Mouse (Mus musculus): ENCODE measurements around the gene Ephb1. TPM values are rescaled to one million over a fixed set of nuclear protein-coding genes. Genes with fewer than 3 reads are reported as not detected.

The Ephb1 gene
- polyA plus RNA-seq (2015; fragmentation: Nextera tagmentation; extraction: Ambion mirVana) = 1.4 and 1.8 TPM in 2 replicates

DNA sequence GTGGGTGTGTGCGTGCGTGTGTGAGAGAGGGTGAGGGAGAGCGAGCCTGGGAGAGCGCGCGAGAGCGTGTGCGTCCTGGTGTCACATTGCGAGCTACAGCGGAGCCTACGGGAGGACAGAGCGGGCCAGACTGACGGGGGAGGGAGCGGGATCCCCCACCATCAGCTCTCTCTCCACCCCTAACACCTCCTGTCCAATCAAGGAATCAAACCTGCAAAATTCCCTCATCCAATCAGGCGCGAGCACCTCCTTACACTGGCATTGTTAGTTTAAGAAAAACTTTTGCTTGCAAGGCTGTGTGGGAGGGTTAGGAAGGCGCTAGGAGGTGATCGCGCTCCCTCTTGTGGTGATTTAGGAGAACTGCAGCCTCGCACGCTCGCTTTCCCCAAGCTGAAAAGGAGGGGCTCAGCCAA, at the start of gene Ephb1:
TSS of gene Ephb1 (minus strand) at position 133 of the 413 bp plus-strand sequence.
- WGBS = 1% methylated on average over 22 of the region's 22 CpGs

DNA sequence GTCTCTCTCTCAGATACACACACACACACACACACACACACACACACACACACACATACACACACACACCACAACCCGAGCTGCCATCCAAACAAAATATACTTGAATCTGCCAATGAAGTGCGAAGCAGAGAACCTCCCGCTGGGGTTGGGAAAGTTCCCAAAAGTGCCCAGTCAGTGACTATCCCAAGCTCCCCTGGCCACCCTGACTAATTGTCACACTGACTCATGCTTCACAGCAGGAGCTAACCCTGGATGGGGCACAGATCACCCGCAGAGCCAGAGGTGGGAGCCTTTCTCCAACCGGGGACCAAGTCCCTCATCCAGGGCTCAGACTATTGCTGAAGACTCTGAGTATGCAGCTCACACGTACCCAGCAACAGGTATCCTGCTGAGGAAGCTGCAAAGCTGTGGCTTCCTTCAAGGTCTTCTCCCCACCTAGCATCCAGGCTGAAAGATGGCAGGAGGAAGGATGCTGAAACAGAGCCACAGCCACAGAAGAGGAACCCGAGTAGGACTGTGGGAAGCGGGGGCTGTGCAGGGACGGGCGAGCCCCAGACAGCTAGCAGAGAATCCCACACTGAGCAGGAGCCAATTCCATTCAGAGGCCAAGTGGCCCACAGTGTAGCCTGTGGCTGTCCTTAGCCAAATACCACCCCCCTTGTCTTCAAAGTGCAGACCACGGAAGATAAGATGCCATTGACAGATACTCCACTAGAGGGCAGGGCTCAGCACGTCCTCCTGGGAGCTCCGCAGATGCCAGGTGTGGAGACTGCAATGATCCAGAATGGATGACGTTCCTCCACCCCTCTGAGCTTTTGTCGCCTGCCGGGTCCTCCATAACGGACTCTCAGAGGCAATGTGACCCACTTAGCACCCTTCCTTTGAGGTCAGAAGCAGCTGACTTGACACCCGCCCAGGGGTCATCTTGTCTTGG, 48.9 kb upstream of the Ephb1 start:
- no peak overlapping the region for H3K9ac ChIP-seq (ENCODE audit: low read length)
- H3K4me2 ChIP-seq (ENCODE audit: low read depth, low read length) = no peak overlapping the region
- H3K27ac ChIP-seq (ENCODE audit: low read length) = no peak overlapping the region
- H3K4me3 ChIP-seq (ENCODE audit: low read length) = no peak overlapping the region
- peak; percentile 54; the same call in 1 of the 2 replicates for ATAC-seq (ENCODE audit: low read depth)
- H3K36me3 ChIP-seq (ENCODE audit: control insufficient read depth, insufficient read depth, low read length) = no peaks in the 10 kb centered on the region
- H3K4me1 ChIP-seq (replicated peaks; ENCODE audit: control insufficient read depth, insufficient read depth, low read length) = no peaks in the 10 kb centered on the region
- H3K9me3 ChIP-seq (ENCODE audit: control insufficient read depth, low read length) = no peaks in the 10 kb centered on the region
- no peaks in the 10 kb centered on the region for H3K27me3 ChIP-seq (ENCODE audit: control insufficient read depth, insufficient read depth, low read depth, low read length)
- 19% methylated on average over 18 of the region's 18 CpGs for WGBS

More for the DNA sequence above, at the start of gene Ephb1:
- Histone ChIP-seq H3K4me1 (replicated peaks; ENCODE audit: control insufficient read depth, insufficient read depth, low read length) (peaks cover 4% of the 10 kb centered on the region; the same call in 1 of the 2 replicates), H3K4me2 (ENCODE audit: low read depth, low read length) (peak within 1 kb of the TSS; percentile 95), H3K4me3 (ENCODE audit: low read length) (peak within 1 kb of the TSS; percentile 56), H3K9me3 (ENCODE audit: control insufficient read depth, low read length) (no peaks in the 10 kb centered on the region), H3K36me3 (ENCODE audit: control insufficient read depth, insufficient read depth, low read length) (no peaks in the 10 kb centered on the region), H3K27me3 (ENCODE audit: control insufficient read depth, insufficient read depth, low read depth, low read length) (peaks cover 66% of the 10 kb centered on the region), H3K9ac (ENCODE audit: low read length) (peak within 1 kb of the TSS; percentile 60), H3K27ac (ENCODE audit: low read length) (no peak within 1 kb of the TSS)
- peak; percentile 96 for ATAC-seq (ENCODE audit: low read depth)

DNA sequence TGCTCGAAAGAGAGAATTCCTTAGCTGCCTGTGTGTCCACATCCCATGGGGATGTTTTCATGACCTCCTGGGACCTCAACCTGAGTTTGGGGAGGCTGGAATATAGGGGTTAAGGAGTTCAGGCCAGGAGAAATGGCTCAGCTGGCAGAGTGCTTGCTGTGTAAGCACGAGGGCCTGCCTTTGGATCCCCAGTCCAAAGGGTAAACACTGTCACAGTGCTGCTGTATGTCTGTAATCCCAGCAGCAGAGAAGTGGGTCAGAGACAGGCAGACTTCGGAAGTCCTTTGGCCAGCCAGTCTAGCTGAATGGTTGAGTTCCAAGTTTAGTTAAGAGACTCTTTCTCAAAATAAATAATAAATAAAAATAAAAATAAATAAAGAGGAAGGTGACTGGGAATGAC, 48.2 kb upstream of the Ephb1 start:
- WGBS = 23% methylated on average over 3 of the region's 3 CpGs
- Histone ChIP-seq H3K36me3 (ENCODE audit: control insufficient read depth, insufficient read depth, low read length) (no peaks in the 10 kb centered on the region), H3K27ac (ENCODE audit: low read length) (no peak overlapping the region), H3K4me3 (ENCODE audit: low read length) (no peak overlapping the region), H3K9me3 (ENCODE audit: control insufficient read depth, low read length) (no peaks in the 10 kb centered on the region), H3K4me2 (ENCODE audit: low read depth, low read length) (no peak overlapping the region), H3K27me3 (ENCODE audit: control insufficient read depth, insufficient read depth, low read depth, low read length) (no peaks in the 10 kb centered on the region), H3K9ac (ENCODE audit: low read length) (no peak overlapping the region), H3K4me1 (replicated peaks; ENCODE audit: control insufficient read depth, insufficient read depth, low read length) (no peaks in the 10 kb centered on the region)
- ATAC-seq (ENCODE audit: low read depth) = no peak; the same call in 1 of the 2 replicates

DNA sequence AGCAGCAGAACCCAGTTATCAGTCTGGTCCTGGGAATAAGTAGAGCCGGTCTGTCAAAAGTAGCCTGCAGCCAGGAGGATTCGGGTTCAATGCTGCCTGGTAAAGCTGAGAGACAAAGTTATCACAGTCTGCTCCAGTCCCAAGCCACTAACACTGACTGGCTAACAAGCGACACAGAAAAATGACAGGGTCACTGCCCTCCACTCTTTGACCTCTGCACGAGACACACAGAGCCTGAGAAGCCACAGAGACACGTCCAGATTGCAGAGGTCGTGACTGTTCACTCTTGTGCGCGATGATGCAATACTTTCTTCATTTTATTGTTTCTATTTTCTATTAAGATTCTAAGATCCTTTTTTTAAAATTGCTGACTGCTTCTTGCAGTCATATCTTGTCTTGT, 33.8 kb upstream of the Ephb1 start:
- Histone ChIP-seq H3K9ac (ENCODE audit: low read length) (no peak overlapping the region), H3K4me2 (ENCODE audit: low read depth, low read length) (no peak overlapping the region), H3K4me1 (replicated peaks; ENCODE audit: control insufficient read depth, insufficient read depth, low read length) (no peaks in the 10 kb centered on the region), H3K36me3 (ENCODE audit: control insufficient read depth, insufficient read depth, low read length) (no peaks in the 10 kb centered on the region), H3K9me3 (ENCODE audit: control insufficient read depth, low read length) (no peaks in the 10 kb centered on the region; the same call in 1 of the 2 replicates), H3K27ac (ENCODE audit: low read length) (no peak overlapping the region), H3K27me3 (ENCODE audit: control insufficient read depth, insufficient read depth, low read depth, low read length) (no peaks in the 10 kb centered on the region), H3K4me3 (ENCODE audit: low read length) (no peak overlapping the region)
- WGBS = 45% methylated on average over 8 of the region's 8 CpGs
- no peak for ATAC-seq (ENCODE audit: low read depth)

DNA sequence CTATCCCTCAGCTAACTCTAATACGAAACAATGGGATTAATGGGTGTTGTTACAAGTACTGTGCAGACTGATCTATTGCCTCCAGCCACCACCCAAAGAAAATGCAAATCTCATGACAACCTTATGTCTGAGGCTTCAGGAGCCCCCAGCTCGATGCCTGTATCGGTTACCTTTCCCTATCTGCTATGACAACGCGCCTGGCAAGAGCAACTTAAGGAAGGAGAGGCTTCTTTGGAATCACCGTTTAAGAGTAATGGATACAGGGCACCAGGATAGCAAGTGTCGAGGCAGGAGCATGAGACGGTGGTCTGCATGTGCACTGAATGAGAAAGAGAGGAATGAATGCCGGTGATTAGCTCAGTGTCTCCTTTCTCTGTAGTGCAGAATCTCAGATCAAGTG, 32.3 kb upstream of the Ephb1 start:
- H3K9me3 ChIP-seq (ENCODE audit: control insufficient read depth, low read length) = no peaks in the 10 kb centered on the region; the same call in 1 of the 2 replicates
- 86% methylated on average over 9 of the region's 9 CpGs for WGBS
- ATAC-seq (ENCODE audit: low read depth) = no peak
- H3K4me3 ChIP-seq (ENCODE audit: low read length) = no peak overlapping the region
- no peaks in the 10 kb centered on the region for H3K4me1 ChIP-seq (replicated peaks; ENCODE audit: control insufficient read depth, insufficient read depth, low read length)
- no peaks in the 10 kb centered on the region for H3K27me3 ChIP-seq (ENCODE audit: control insufficient read depth, insufficient read depth, low read depth, low read length)
- no peak overlapping the region for H3K9ac ChIP-seq (ENCODE audit: low read length)
- no peak overlapping the region for H3K4me2 ChIP-seq (ENCODE audit: low read depth, low read length)
- no peak overlapping the region for H3K27ac ChIP-seq (ENCODE audit: low read length)
- H3K36me3 ChIP-seq (ENCODE audit: control insufficient read depth, insufficient read depth, low read length) = no peaks in the 10 kb centered on the region

DNA sequence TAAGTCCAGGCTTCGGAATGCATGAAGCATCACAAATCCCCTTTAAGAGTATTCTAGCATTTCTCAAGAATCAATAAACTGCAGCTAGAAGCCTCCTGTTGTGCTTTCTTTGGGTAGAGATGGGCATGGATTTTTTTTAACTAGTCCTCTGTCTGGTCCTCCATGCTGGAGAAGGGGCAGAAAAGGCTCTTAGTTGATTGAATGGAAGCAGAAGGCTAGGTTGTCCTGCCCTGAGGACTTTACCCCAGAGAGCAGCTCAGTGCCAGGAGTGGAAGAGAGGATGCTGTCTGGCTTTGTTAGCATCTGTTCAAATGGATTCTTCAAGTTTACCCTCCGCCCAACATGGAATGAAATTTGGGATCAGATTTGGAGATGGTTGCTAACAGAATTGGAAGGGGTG, 25.7 kb upstream of the Ephb1 start:
- no peaks in the 10 kb centered on the region for H3K36me3 ChIP-seq (ENCODE audit: control insufficient read depth, insufficient read depth, low read length)
- no peaks in the 10 kb centered on the region for H3K4me1 ChIP-seq (replicated peaks; ENCODE audit: control insufficient read depth, insufficient read depth, low read length)
- H3K9me3 ChIP-seq (ENCODE audit: control insufficient read depth, low read length) = no peaks in the 10 kb centered on the region
- H3K27ac ChIP-seq (ENCODE audit: low read length) = no peak overlapping the region
- ATAC-seq (ENCODE audit: low read depth) = no peak
- no peaks in the 10 kb centered on the region for H3K27me3 ChIP-seq (ENCODE audit: control insufficient read depth, insufficient read depth, low read depth, low read length)
- no peak overlapping the region for H3K4me3 ChIP-seq (ENCODE audit: low read length)
- H3K9ac ChIP-seq (ENCODE audit: low read length) = no peak overlapping the region
- no peak overlapping the region for H3K4me2 ChIP-seq (ENCODE audit: low read depth, low read length)
- WGBS = 89% methylated on average over 2 of the region's 2 CpGs

DNA sequence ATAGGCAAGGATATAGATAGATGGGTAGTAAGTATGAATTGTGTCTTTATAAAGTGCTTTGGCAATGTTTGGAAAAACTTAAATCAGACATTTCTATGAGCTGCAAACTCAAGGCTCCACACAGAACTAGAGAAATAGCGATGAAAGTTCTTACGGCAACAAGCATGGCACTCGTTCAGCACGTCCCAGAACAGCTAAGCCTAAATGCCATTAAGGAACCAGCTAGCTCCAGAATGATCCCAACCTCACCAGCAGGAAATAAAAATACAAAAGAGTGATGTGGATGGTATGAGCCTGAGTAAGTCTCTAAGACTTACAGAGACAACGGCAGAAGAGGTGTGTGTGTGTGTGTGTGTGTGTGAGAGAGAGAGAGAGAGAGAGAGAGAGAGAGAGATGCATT, 20.2 kb upstream of the Ephb1 start:
- H3K4me1 ChIP-seq (replicated peaks; ENCODE audit: control insufficient read depth, insufficient read depth, low read length) = no peaks in the 10 kb centered on the region
- H3K27ac ChIP-seq (ENCODE audit: low read length) = no peak overlapping the region
- no peaks in the 10 kb centered on the region for H3K27me3 ChIP-seq (ENCODE audit: control insufficient read depth, insufficient read depth, low read depth, low read length)
- H3K9me3 ChIP-seq (ENCODE audit: control insufficient read depth, low read length) = no peaks in the 10 kb centered on the region
- H3K9ac ChIP-seq (ENCODE audit: low read length) = no peak overlapping the region
- no peak overlapping the region for H3K4me3 ChIP-seq (ENCODE audit: low read length)
- 78% methylated on average over 5 of the region's 5 CpGs for WGBS
- H3K36me3 ChIP-seq (ENCODE audit: control insufficient read depth, insufficient read depth, low read length) = no peaks in the 10 kb centered on the region
- no peak for ATAC-seq (ENCODE audit: low read depth)
- H3K4me2 ChIP-seq (ENCODE audit: low read depth, low read length) = no peak overlapping the region

DNA sequence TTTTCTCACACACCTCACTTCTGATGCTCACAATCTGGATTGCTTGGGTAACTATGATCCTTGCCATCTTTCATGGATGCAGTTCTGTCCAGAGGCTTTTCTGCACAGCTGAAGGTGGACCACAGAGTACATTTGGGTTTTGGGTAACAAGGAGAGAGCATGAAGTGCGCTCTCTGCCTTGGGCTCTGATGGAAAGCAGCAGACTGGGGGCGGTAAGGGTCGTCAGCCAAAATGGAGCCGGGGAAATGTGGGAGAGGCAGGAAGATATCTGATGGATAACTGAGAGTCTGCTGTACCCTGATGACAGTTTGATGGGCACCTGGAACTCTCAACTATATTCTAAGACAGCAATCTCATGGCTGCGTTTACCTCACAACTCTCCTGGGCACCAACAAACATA, 19.4 kb upstream of the Ephb1 start:
- Histone ChIP-seq H3K27ac (ENCODE audit: low read length) (no peak overlapping the region), H3K9me3 (ENCODE audit: control insufficient read depth, low read length) (no peaks in the 10 kb centered on the region), H3K27me3 (ENCODE audit: control insufficient read depth, insufficient read depth, low read depth, low read length) (no peaks in the 10 kb centered on the region), H3K4me1 (replicated peaks; ENCODE audit: control insufficient read depth, insufficient read depth, low read length) (no peaks in the 10 kb centered on the region), H3K9ac (ENCODE audit: low read length) (no peak overlapping the region), H3K4me3 (ENCODE audit: low read length) (no peak overlapping the region), H3K4me2 (ENCODE audit: low read depth, low read length) (no peak overlapping the region), H3K36me3 (ENCODE audit: control insufficient read depth, insufficient read depth, low read length) (no peaks in the 10 kb centered on the region)
- no peak for ATAC-seq (ENCODE audit: low read depth)
- 84% methylated on average over 5 of the region's 5 CpGs for WGBS

DNA sequence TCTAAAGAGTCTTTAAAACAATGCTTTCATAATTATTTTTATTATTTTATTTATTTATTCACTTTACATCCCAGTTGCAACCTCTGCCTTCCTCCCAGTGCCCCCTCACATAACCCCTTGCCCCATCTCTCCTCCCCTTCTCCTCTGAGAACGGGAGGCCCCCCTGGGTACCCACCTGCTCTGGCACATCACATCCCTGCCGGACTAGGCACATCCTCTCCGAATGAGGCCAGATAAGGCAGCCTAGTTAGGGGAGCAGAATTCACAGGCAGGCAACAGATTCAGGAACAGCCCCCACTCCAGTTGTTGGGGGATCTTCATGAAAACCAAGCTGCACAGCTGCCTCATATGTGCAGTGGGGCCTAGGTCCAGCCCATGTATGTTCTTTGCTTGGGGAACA, 17.4 kb upstream of the Ephb1 start:
- Histone ChIP-seq H3K36me3 (ENCODE audit: control insufficient read depth, insufficient read depth, low read length) (no peaks in the 10 kb centered on the region), H3K27ac (ENCODE audit: low read length) (no peak overlapping the region), H3K4me1 (replicated peaks; ENCODE audit: control insufficient read depth, insufficient read depth, low read length) (no peaks in the 10 kb centered on the region), H3K9ac (ENCODE audit: low read length) (no peak overlapping the region), H3K4me2 (ENCODE audit: low read depth, low read length) (no peak overlapping the region), H3K27me3 (ENCODE audit: control insufficient read depth, insufficient read depth, low read depth, low read length) (no peaks in the 10 kb centered on the region), H3K9me3 (ENCODE audit: control insufficient read depth, low read length) (no peaks in the 10 kb centered on the region), H3K4me3 (ENCODE audit: low read length) (no peak overlapping the region)
- 80% methylated on average over 3 of the region's 3 CpGs for WGBS
- ATAC-seq (ENCODE audit: low read depth) = no peak
